Mouse (Mus musculus): ENCODE measurements around the gene Gm13420. TPM values are rescaled to one million over a fixed set of nuclear protein-coding genes. Genes with fewer than 3 reads are reported as not detected.

The Gm13420 gene
- polyA plus RNA-seq, 1 experiment from 2014 or later: not detected

DNA sequence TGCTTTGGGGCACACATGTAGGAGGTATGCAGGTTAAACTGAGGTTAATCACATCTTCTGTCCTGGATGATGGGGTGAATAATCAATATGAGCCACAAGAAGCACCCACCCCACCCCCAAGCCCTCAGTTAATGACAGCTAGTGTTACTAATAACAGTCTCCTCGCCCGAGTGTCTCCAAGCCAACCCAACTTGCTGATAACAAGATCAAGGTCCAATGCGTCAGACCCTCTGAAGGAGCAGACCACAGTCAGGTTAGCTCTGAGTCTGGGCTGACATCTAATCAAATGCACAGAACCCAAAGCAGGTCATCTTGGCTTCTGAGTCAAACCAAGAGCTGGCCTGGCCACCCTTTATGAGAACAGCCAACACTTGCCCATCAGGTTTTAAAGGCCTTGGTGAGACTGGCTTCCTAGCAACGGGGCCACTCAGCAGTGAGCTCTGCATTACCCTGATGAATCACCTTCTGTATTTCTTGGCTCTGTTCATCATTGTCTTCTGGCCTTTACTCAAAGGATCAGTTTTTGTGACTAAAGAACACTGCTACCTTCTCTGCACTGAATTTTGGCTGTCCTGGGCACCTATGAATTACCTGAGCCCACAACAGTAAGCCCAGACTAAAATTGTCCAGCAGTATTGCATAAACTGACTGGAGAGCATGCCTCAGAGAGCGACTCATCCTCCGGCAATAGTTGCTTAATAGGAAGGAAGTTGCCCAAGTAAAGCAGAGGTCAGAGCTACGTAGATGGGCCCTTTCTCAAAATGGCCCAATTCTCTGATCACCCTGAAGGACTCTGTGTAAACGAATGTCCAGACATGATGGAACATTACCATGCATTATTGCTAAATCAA is 20.4 kb upstream of the Gm13420 start:
- peaks cover 3% of the 10 kb centered on the region; the same call in 1 of the 2 replicates for H3K36me3 ChIP-seq (ENCODE audit: control insufficient read depth, insufficient read depth, low read length)

GRCm38 (mm10) chr2:29770162-29770561 is 18.7 kb upstream of the Gm13420 start:
- Histone ChIP-seq H3K4me2 (no peak overlapping the region), H3K4me3 (ENCODE audit: low read depth, low read length) (no peak overlapping the region), H3K9me3 (replicated peaks; ENCODE audit: control insufficient read depth, low read length) (no peaks in the 10 kb centered on the region), H3K4me1 (ENCODE audit: control insufficient read depth, insufficient read depth, low read length) (no peaks in the 10 kb centered on the region; the same call in 1 of the 2 replicates), H3K27me3 (ENCODE audit: control insufficient read depth, insufficient read depth, low read length) (no peaks in the 10 kb centered on the region), H3K9ac (ENCODE audit: low read depth, low read length) (no peak overlapping the region), H3K36me3 (ENCODE audit: control insufficient read depth, insufficient read depth, low read length) (no peaks in the 10 kb centered on the region), H3K27ac (ENCODE audit: low read depth, low read length) (no peak overlapping the region)
- ATAC-seq (replicated peaks; ENCODE audit: insufficient number of reproducible peaks, low FRiP score, low TSS enrichment): no peak

More for the DNA sequence above, 20.4 kb upstream of the Gm13420 start:
- no peaks in the 10 kb centered on the region for H3K27me3 ChIP-seq (ENCODE audit: control insufficient read depth, insufficient read depth, low read length)
- no peaks in the 10 kb centered on the region; the same call in 1 of the 2 replicates for H3K4me1 ChIP-seq (ENCODE audit: control insufficient read depth, insufficient read depth, low read length)
- no peak overlapping the region for H3K27ac ChIP-seq (ENCODE audit: low read depth, low read length)
- H3K9ac ChIP-seq (ENCODE audit: low read depth, low read length): no peak overlapping the region
- WGBS (ENCODE audit: insufficient replicate concordance): 67% methylated on average over 8 of the region's 8 CpGs
- no peak for ATAC-seq (replicated peaks; ENCODE audit: insufficient number of reproducible peaks, low FRiP score, low TSS enrichment)
- H3K4me2 ChIP-seq: no peak overlapping the region
- H3K9me3 ChIP-seq (replicated peaks; ENCODE audit: control insufficient read depth, low read length): no peaks in the 10 kb centered on the region
- no peak overlapping the region for H3K4me3 ChIP-seq (ENCODE audit: low read depth, low read length)

DNA sequence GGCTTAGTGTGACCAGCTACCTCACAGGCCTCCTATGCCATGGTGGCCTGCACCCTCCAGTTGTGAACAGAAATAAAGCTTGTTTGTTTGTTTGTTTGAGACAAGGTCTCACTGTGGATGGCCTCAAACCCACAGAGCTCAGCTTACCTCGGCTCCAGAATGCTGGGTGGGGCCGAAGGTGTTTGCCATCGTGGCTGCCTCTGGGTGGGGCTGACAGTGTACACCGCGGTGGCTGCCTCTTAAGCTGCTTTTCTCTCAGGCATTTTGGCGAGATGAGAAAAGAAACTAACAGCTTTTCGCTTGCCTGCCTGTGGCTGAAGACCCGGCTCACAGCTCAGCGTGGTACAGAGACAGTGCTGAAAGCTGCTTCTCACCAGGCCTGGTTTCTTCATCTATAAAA is 17.4 kb upstream of the Gm13420 start:
- Histone ChIP-seq H3K4me2 (no peak overlapping the region), H3K36me3 (ENCODE audit: control insufficient read depth, insufficient read depth, low read length) (no peaks in the 10 kb centered on the region), H3K27me3 (ENCODE audit: control insufficient read depth, insufficient read depth, low read length) (no peaks in the 10 kb centered on the region), H3K4me1 (ENCODE audit: control insufficient read depth, insufficient read depth, low read length) (no peaks in the 10 kb centered on the region; the same call in 1 of the 2 replicates), H3K4me3 (ENCODE audit: low read depth, low read length) (no peak overlapping the region), H3K9me3 (replicated peaks; ENCODE audit: control insufficient read depth, low read length) (no peaks in the 10 kb centered on the region), H3K27ac (ENCODE audit: low read depth, low read length) (no peak overlapping the region), H3K9ac (ENCODE audit: low read depth, low read length) (no peak overlapping the region)
- WGBS (ENCODE audit: insufficient replicate concordance): 60% methylated on average over 9 of the region's 9 CpGs
- ATAC-seq (replicated peaks; ENCODE audit: insufficient number of reproducible peaks, low FRiP score, low TSS enrichment): no peak

DNA sequence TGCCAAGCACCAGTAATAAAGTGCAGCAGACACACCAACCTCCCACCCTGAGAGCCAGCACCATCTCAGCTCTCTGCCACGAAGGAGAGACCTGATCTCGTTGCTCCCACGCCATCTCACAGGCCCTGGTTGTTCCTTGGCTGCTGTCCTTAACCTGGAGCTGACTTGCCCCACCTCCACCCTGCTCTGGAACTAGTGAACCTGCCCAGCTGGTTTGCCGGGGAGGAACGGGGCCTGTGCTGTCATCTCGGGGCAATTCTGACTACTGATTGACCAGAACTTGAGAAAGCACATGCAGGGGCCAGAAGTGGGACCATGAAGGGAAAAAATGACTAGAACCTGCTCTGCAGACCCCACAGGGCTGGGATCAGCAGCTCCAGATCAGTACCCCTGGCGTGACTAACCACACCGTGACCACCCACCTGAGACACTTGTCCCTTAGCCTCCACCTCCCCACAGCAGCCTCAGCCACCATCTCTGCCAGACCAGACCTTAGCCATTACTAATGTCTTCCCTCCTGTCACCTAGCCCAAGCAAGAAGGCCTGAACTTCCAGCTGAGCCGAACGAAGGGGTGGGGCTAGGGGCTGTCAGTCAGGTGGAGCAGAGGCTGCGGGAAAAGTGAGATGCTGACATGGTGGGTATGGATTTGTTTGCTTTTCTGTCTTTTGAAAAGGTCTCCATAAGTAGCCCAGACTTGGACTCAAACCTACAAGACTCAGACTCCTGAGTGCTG is 16.7 kb upstream of the Gm13420 start:
- H3K36me3 ChIP-seq (ENCODE audit: control insufficient read depth, insufficient read depth, low read length): no peaks in the 10 kb centered on the region
- WGBS (ENCODE audit: insufficient replicate concordance): 62% methylated on average over 11 of the region's 11 CpGs
- H3K27me3 ChIP-seq (ENCODE audit: control insufficient read depth, insufficient read depth, low read length): no peaks in the 10 kb centered on the region
- no peak overlapping the region for H3K27ac ChIP-seq (ENCODE audit: low read depth, low read length)
- H3K4me2 ChIP-seq: no peak overlapping the region
- no peaks in the 10 kb centered on the region for H3K9me3 ChIP-seq (replicated peaks; ENCODE audit: control insufficient read depth, low read length)
- no peak overlapping the region for H3K9ac ChIP-seq (ENCODE audit: low read depth, low read length)
- ATAC-seq (replicated peaks; ENCODE audit: insufficient number of reproducible peaks, low FRiP score, low TSS enrichment): no peak
- no peaks in the 10 kb centered on the region for H3K4me1 ChIP-seq (ENCODE audit: control insufficient read depth, insufficient read depth, low read length)
- H3K4me3 ChIP-seq (ENCODE audit: low read depth, low read length): no peak overlapping the region

- Histone ChIP-seq H3K9me3 (replicated peaks; ENCODE audit: control insufficient read depth, low read length) (no peaks in the 10 kb centered on the region), H3K9ac (ENCODE audit: low read depth, low read length) (no peak overlapping the region), H3K36me3 (ENCODE audit: control insufficient read depth, insufficient read depth, low read length) (no peaks in the 10 kb centered on the region), H3K27me3 (ENCODE audit: control insufficient read depth, insufficient read depth, low read length) (peaks cover 6% of the 10 kb centered on the region; the same call in 1 of the 2 replicates), H3K4me3 (ENCODE audit: low read depth, low read length) (no peak overlapping the region), H3K4me1 (ENCODE audit: control insufficient read depth, insufficient read depth, low read length) (no peaks in the 10 kb centered on the region), H3K27ac (ENCODE audit: low read depth, low read length) (no peak overlapping the region), H3K4me2 (no peak overlapping the region)
- no peak for ATAC-seq (replicated peaks; ENCODE audit: insufficient number of reproducible peaks, low FRiP score, low TSS enrichment)
- WGBS (ENCODE audit: insufficient replicate concordance): 0% methylated on average over 1 of the region's 1 CpGs
Observed at GRCm38 (mm10) chr2:29764831-29765230, 13.3 kb upstream of the Gm13420 start.

GRCm38 (mm10) chr2:29755693-29756092 is 4.2 kb upstream of the Gm13420 start:
- Histone ChIP-seq H3K9ac (ENCODE audit: low read depth, low read length) (no peak overlapping the region), H3K4me2 (no peak overlapping the region), H3K27me3 (ENCODE audit: control insufficient read depth, insufficient read depth, low read length) (peaks cover 25% of the 10 kb centered on the region), H3K4me1 (ENCODE audit: control insufficient read depth, insufficient read depth, low read length) (peaks cover 2% of the 10 kb centered on the region; the same call in 1 of the 2 replicates), H3K9me3 (replicated peaks; ENCODE audit: control insufficient read depth, low read length) (no peaks in the 10 kb centered on the region), H3K4me3 (ENCODE audit: low read depth, low read length) (no peak overlapping the region), H3K36me3 (ENCODE audit: control insufficient read depth, insufficient read depth, low read length) (no peaks in the 10 kb centered on the region), H3K27ac (ENCODE audit: low read depth, low read length) (no peak overlapping the region)
- no peak for ATAC-seq (replicated peaks; ENCODE audit: insufficient number of reproducible peaks, low FRiP score, low TSS enrichment)

DNA sequence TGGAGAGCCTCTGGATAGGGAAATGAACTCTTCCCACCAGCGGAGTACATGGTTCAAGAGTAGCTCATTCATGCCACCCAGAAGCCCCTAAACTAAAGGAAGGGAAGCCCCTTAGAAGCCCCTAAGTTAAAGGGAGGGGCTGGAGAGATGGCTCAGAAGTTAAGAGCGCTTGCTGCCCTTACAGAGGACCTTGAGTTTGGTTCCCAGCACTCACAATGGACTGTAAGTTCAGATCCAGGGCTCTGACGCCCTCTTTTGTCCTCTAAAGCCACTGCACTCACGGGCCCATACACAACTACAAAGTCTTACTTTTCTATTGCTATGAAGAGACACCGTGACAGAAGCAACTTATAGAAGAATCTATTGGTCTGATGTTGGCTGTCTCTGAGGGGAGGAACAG is 912 bp upstream of the Gm13420 start:
- H3K9me3 ChIP-seq (replicated peaks; ENCODE audit: control insufficient read depth, low read length): no peaks in the 10 kb centered on the region
- peaks cover 2% of the 10 kb centered on the region; the same call in 1 of the 2 replicates for H3K4me1 ChIP-seq (ENCODE audit: control insufficient read depth, insufficient read depth, low read length)
- no peaks in the 10 kb centered on the region for H3K36me3 ChIP-seq (ENCODE audit: control insufficient read depth, insufficient read depth, low read length)
- no peak overlapping the region for H3K9ac ChIP-seq (ENCODE audit: low read depth, low read length)
- no peak overlapping the region for H3K4me2 ChIP-seq
- H3K4me3 ChIP-seq (ENCODE audit: low read depth, low read length): no peak overlapping the region
- WGBS (ENCODE audit: insufficient replicate concordance): 81% methylated on average over 5 of the region's 5 CpGs
- no peak for ATAC-seq (replicated peaks; ENCODE audit: insufficient number of reproducible peaks, low FRiP score, low TSS enrichment)
- peaks cover 48% of the 10 kb centered on the region for H3K27me3 ChIP-seq (ENCODE audit: control insufficient read depth, insufficient read depth, low read length)
- no peak overlapping the region for H3K27ac ChIP-seq (ENCODE audit: low read depth, low read length)

DNA sequence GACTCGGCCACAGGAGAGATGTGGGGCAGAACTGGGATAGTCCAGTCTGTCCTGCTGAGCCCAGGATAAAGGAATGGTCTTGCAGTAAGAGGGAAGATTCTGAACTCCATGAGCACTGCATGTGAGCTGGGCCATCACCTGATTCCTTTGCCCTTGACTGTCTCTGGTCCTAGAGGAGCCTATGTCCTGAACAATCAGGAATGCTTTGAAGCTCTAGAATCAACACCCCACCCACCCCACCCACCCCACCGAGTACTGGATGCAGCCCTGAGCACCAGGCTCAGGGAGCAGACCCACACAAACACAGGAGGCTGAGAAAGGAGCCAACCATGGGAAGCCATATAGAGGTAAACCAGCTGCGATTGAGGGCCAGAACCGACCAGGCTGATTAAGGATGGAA is 3.0 kb downstream of the Gm13420 start:
- no peak overlapping the region for H3K9ac ChIP-seq (ENCODE audit: low read depth, low read length)
- peaks cover 67% of the 10 kb centered on the region for H3K27me3 ChIP-seq (ENCODE audit: control insufficient read depth, insufficient read depth, low read length)
- no peak overlapping the region for H3K4me2 ChIP-seq
- no peaks in the 10 kb centered on the region for H3K36me3 ChIP-seq (ENCODE audit: control insufficient read depth, insufficient read depth, low read length)
- 73% methylated on average over 4 of the region's 4 CpGs for WGBS (ENCODE audit: insufficient replicate concordance)
- H3K9me3 ChIP-seq (replicated peaks; ENCODE audit: control insufficient read depth, low read length): no peaks in the 10 kb centered on the region
- no peak overlapping the region for H3K4me3 ChIP-seq (ENCODE audit: low read depth, low read length)
- no peak overlapping the region for H3K27ac ChIP-seq (ENCODE audit: low read depth, low read length)
- H3K4me1 ChIP-seq (ENCODE audit: control insufficient read depth, insufficient read depth, low read length): peaks cover 2% of the 10 kb centered on the region; the same call in 1 of the 2 replicates
- ATAC-seq (replicated peaks; ENCODE audit: insufficient number of reproducible peaks, low FRiP score, low TSS enrichment): no peak
